Mouse (Mus musculus) bone marrow, adult 2 months (tissue): Measurements from ENCODE around the gene Gtf2h1. TPM values are rescaled to one million over a fixed set of nuclear protein-coding genes. Genes with fewer than 3 reads are reported as not detected.
"Not testable (repeated sequence)": the region's sequence is repeated elsewhere in the genome, so short reads cannot be mapped to it uniquely, and the experiment has no call there.

Experiments used
- H3K27ac ChIP-seq: fragments of 200-500 bp; 2 replicates; pipeline ENCODE4 v1.5.1; 2012; ENCODE audit warnings: low read depth, mild to moderate bottlenecking, control low read depth, inconsistent platforms, low read length; ENCODE audit not compliant: control insufficient read depth, poor library complexity, insufficient read depth
- H3K4me1 ChIP-seq: fragments of 200-500 bp; 2 replicates; pipeline ENCODE4 v1.6.1; 2011; ENCODE audit warnings: low read length; ENCODE audit not compliant: control insufficient read depth, insufficient read depth
- H3K4me3 ChIP-seq: fragments of 200-500 bp; replicated peaks from 2 replicates; pipeline ENCODE3; 2011; ENCODE audit warnings: mild to moderate bottlenecking, low read depth, low read length, control low read depth; ENCODE audit not compliant: control insufficient read depth
- CTCF ChIP-seq: fragments of 200-500 bp; IDR thresholded peaks from 2 replicates; pipeline ENCODE4 v1.5.1; 2011; ENCODE audit warnings: low read length, control low read depth; ENCODE audit not compliant: control insufficient read depth, insufficient read depth
- POLR2A ChIP-seq: fragments of 200-500 bp; IDR thresholded peaks from 2 replicates; pipeline ENCODE4 v1.6.1; 2011; ENCODE audit warnings: low read depth, mild to moderate bottlenecking, control low read depth, low read length, borderline replicate concordance; ENCODE audit not compliant: control insufficient read depth
- WGBS: fragments of 180-500 bp; shearing (Covaris S2); methylation state at CpG from one replicate; pipeline ENCODE4 v1.1.7; 2018; 5-methylcytosine and 5-hydroxymethylcytosine counted together
- polyA plus RNA-seq: library from polyadenylated mRNA; stranded (reverse); fragments of >200 nt; gene quantifications from 2 replicates; pipeline ENCODE4 v1.2.4, GENCODE M21; 2011; ENCODE audit warnings: low replicate concordance; ENCODE audit not compliant: missing spikeins, insufficient read depth, insufficient read length

The Gtf2h1 gene
- polyA plus RNA-seq, 1 experiment, result 20.0 TPM

DNA sequence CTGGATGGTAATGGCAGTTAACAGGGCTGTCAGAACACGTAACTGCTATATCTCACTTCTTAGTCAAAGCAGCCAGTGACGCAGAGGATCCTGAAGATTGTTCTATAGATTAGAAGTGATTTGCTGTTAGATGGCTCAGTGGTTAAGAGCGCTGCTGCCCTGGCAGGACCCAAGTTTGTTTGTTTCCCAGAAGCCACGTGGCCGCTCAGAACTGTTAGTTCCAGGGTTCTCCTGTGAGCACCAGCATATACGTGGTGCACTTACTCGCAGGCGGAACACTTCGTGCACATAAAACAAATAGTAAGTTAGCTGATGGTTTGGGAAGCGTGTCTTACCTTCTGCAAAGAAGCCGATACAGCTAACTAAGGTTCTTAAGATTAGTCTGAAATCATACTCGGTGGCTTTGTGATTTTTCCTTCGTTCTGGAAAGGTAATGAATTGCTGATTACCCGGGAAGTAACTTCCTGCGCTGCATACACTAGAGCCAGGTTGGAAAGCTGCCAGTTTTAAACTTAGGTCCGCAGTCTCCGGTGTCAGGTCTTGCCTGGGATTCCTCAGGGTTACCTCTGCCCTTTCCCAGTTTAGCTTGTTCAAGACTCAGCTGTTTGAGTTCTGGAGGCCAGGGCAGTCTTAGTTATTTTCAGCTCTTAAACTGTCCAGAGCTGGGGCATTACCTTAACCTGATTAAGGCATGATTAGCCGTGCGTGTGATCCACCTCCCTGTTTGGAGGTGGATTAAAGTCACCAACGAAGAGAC lies 31.3 kb downstream of the Gtf2h1 start:
- TF ChIP-seq CTCF (no peak), POLR2A (no peak)
- Histone ChIP-seq H3K27ac (no peak overlapping the region), H3K4me1 (peaks cover 3% of the 10 kb centered on the region), H3K4me3 (no peak overlapping the region)
- 81% methylated on average over 20 of the region's 20 CpGs for WGBS

DNA sequence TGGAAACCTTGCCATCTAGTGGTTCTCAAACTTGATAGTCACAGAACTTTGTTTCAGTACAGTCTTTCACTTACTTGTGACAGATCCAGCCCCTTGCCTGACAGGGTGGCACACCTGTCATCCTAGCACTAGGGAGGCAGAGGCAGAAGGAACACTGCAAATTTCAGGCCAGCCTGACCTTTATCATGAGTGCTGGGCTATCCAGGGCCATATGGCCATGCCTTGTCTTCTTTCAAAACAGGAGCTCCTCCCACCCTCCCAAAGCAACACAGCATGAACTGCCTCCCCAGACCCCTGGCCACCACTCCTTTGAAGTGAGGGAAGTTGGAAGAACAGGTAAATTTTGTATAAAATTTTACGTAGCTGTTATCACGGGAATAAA lies 31.9 kb downstream of the Gtf2h1 start:
- Histone ChIP-seq H3K4me1 (peaks cover 3% of the 10 kb centered on the region), H3K4me3 (no peak overlapping the region), H3K27ac (no peak overlapping the region)
- TF ChIP-seq POLR2A (no peak), CTCF (no peak)
- WGBS, result 83% methylated on average over 2 of the region's 2 CpGs

DNA sequence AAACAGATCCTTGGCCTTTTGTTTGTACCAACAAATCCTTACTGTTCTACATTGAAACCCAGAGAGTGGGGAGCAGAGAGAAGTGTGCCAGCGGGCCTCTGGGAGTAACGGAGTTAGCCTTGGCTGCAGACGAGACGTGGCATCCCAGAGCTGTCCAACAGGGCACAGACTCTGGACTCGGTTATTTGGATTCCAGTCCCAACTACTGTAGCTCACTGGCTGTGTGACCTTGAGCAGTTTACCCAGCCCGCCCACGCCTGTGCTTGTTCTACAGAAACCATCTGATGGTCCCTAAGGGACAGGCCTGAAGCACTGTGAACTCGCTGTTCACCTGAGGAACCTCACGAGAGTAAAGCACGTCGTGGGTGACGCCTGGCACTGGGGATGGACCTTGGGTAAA lies 34.0 kb downstream of the Gtf2h1 start:
- WGBS, result 86% methylated on average over 12 of the region's 12 CpGs

DNA sequence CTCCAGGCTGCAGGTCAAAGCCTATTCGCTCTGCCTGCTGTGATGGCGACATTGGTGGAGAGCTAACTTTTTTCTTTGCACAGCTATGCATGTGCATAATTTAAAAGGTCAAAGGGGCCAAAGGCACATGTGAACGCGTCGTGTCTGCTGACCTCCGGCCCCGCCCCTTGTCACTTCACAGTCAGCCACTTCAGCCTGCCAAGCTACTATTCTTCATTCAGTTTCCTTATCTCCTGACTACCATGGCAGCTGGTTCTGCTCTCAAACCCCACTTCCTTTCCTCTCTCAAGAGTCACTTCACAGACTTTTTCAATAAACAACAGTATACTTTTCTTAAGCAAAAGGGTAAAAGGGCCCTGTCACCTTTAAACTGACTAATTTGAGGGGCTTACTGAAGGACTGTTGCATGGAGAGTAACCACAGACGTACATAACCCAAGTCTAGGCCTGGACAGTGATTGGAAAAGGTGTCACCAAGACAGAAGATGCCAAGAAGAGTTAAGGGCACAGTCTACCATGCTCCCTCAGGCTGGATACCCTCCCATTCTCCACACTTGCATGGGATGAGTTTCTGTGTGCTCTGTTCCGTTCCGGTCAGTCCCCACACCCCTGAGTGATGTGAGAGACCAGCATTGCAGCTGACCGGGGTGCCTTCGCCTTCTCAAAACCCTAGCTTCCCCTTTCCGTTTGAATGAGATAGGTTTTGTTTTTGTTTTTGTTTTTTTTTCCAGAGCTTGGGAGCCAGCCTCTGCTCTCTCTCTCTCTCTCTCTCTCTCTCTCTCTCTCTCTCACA lies 35.1 kb downstream of the Gtf2h1 start:
- H3K27ac ChIP-seq, result peak overlapping the region; percentile 27; the same call in 1 of the 2 replicates
- TF ChIP-seq POLR2A (no peak), CTCF (no peak)
- WGBS, result 20% methylated on average over 13 of the region's 13 CpGs
- H3K4me3 ChIP-seq, result no peak overlapping the region
- H3K4me1 ChIP-seq, result peaks cover 8% of the 10 kb centered on the region

More for the DNA sequence above, 34.0 kb downstream of the Gtf2h1 start:
- Histone ChIP-seq H3K27ac (no peak overlapping the region), H3K4me3 (no peak overlapping the region), H3K4me1 (peaks cover 8% of the 10 kb centered on the region)
- TF ChIP-seq CTCF (no peak), POLR2A (no peak)

DNA sequence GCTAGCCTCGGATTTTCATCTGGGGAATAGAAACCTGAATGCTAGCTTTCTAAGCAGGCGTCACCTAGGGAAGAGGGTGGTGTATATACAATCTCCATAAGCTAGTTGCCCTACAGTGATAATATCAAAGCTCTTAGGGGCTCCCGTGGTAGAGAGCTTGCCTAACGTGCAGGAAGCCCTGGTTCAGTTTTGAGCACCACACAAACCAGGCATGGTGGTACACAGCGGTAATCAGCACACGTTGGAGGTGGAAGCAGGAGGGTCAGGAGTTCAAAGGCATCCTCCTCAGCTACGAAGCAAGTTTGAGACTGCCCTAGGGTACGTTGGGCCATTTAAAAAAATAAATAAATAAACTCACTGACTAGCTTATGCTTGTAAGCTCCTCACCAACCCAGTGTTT lies 35.8 kb downstream of the Gtf2h1 start:
- Histone ChIP-seq H3K27ac (no peak overlapping the region), H3K4me1 (peaks cover 8% of the 10 kb centered on the region), H3K4me3 (no peak overlapping the region)
- TF ChIP-seq POLR2A (no peak), CTCF (no peak)
- WGBS, result 56% methylated on average over 8 of the region's 8 CpGs

DNA sequence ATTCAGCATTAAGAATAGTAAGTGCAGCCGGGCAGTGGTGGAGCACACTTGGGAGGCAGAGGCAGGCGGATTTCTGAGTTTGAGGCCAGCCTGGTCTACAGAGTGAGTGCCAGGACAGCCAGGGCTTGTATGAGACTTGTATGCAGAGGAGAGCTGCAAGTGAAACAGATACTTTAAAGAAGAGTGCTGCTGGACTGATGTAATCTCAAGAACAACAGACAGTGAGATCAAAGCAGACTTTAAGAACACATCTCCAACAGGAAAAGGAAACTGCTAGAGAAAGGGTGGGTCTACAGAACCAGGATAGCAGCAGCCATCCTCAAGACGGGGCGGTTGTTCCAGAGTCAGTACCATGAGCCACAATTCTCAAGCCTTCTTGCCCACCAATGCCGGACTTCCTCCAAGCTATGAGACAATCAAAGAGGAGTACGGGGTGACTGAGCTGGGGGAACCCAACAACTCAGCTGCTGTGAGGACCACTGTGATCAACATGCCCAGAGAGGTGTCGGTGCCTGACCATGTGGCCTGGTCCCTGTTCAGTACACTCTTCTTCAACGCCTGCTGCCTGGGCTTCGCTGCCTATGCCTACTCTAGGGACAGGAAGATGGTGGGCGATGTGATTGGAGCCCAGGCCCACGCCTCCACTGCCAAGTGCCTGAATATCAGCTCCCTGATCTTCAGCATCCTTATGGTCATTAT lies 36.4 kb downstream of the Gtf2h1 start:
- not testable (repeated sequence) for H3K27ac ChIP-seq, H3K4me1 ChIP-seq, H3K4me3 ChIP-seq
- WGBS, result 77% methylated on average over 11 of the region's 11 CpGs

DNA sequence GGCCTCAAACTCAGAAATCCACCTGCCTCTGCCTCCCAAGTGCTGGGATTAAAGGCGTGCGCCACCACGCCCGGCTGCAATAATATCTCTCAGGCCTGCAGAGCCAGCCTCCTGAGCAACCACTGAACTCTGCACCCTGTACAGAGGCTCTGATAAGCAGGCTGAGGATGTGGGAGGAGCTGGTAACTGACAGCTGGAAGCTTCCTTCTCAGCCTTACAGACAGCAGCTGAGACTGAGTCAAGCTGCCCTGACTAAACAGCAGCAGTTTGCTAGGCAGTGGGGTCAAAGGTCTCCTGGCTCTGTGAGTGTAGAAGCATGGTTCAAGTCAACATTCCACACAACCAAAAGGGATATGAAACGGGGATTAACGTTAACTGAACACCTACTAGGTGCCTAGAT lies 37.4 kb downstream of the Gtf2h1 start:
- H3K27ac ChIP-seq, result 0 out of 2 replicates have a peak overlapping the region, but pooled peaks have one; percentile 30
- H3K4me1 ChIP-seq, result peaks cover 8% of the 10 kb centered on the region
- 22% methylated on average over 6 of the region's 6 CpGs for WGBS
- TF ChIP-seq CTCF, result no peak
- TF ChIP-seq POLR2A, result no peak
- H3K4me3 ChIP-seq, result no peak overlapping the region

DNA sequence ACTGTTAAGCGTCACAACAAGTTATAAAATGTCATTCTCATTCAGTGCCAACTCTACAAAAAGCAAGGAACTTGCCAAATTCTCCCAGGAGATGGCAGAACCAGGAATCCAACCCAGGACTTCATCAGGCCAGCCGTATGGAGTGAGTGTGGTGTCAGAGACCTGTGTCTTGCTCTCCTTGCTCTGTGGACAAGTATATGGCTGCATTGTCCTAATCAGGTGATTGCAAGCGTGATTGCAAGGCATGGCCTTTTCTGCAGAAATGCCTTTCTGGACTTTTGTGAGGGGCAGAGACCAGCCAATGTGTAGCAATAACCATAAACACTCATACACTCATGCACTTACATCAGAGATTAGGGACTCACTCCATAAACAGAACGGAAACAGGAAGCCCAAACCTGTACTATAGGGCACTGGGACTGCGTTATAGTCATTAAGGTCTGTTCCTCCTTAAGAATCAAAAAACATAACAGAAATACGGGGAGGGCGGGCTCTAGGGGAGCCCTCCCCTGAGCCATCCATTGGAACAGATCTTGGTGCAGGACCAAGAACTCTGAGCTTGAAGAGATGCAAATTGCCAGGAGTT lies 37.9 kb downstream of the Gtf2h1 start:
- peaks cover 10% of the 10 kb centered on the region for H3K4me1 ChIP-seq
- TF ChIP-seq POLR2A (no peak), CTCF (no peak)
- H3K27ac ChIP-seq, result no peak overlapping the region
- no peak overlapping the region for H3K4me3 ChIP-seq
- whole genome bisulfite sequencing, result 36% methylated on average over 7 of the region's 7 CpGs
